Mouse (Mus musculus) thymus, adult 18-20 months (tissue): ENCODE measurements around the gene Arhgdia.
A peak's percentile ranks its signal among the peaks of the same experiment; 100 is the strongest.
"Not testable (repeated sequence)": the region's sequence is repeated elsewhere in the genome, so short reads cannot be mapped to it uniquely, and the experiment has no call there.

ENCODE experiments used
- DNase-seq, 2 experiments: peaks; one replicate each; pipeline ENCODE4 v3.0.0; 2022; ENCODE audit warnings: mixed read lengths in 2 of 2

Gene Arhgdia

GRCm38 (mm10) chr11:120613481-120613972, 32.1 kb upstream of the Arhgdia start:
- no peak for DNase-seq

- DNase-seq: peak in 1 of 2 experiments; percentile 51
Measured at GRCm38 (mm10) chr11:120612763-120613162, 31.3 kb upstream of the Arhgdia start.

- DNase-seq: no peak
Measured at GRCm38 (mm10) chr11:120610477-120611046, 29.1 kb upstream of the Arhgdia start.

DNA sequence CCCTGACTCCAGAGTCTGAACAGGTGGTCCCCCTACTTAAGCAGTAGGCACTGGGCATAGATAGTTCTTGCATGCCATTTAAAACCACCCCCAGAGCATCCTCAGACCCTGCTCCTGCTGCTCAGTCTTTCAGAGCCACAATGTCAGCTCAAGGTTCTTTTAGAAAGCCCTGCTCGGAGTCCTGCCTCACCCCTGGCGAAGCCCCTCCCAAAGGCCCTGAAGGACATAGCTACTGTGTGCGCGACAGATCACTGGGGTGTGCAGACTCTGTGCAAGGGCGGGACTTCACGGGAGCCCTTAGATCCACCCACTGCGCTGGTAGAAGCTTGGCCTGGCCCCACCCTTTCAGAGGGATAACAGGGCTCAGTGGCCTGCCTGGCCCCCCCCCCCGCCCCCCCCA, 27.8 kb upstream of the Arhgdia start:
- no peak for DNase-seq

DNA sequence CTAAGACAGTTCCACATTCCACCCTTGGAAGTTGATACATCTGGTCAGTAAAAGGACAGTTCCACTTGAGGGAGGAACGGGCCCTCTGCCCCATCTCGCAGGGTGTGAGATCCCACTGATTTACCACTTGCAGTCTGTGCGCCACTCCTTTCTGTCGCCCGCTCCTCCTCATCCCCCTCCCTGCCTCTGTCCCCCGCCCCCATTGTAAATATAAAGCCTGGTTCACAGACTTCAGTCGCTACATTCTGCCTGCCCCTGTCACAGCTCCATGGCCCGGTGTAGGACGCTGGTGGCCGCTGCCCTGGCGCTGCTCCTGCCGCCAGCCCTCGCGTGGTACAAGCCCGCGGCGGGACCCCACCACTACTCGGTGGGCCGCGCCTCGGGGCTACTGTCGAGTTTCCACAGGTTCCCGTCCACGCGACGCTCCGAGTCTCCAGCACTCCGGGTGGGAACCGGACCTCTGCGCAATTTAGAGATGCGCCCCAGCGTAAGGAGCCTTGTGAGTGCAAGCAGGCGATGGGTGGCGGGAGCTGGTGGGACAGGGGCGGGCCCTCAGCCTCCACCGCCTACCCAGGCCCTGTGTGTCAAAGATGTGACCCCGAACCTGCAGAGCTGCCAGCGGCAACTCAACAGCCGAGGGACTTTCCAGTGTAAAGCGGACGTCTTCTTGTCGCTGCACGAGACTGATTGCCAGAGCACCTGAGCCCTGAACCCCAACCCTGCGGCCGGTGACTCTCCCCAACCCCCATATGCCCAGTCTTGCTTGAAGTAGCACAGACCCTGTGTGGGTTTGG, 27.0 kb upstream of the Arhgdia start, which contains the start of gene Npb:
Npb (plus strand) TSS at position 237 of the 794 bp plus-strand sequence.
- no peak for DNase-seq

GRCm38 (mm10) chr11:120606764-120607163, 25.3 kb upstream of the Arhgdia start:
- no peak for DNase-seq

DNA sequence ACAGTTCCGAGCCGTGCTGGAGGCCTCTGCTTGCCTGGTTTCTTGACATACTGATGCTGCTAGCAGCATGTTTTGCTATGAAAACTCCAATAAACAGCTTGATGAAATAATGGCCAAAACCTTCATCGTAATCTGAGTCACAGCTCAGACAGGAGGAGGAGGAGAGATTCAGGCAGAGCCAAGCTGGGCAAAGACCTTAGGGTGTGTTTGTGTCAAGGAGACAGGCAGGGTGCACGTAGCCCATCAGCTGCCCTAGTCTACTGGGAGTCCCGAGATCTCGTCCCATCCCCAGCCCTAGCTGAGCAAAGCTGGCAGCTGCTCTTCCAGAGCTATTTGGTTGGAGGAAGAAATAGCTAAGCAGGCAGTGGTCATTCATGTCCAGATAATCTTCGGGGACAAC, 24.2 kb upstream of the Arhgdia start:
- DNase-seq: no peak

DNA sequence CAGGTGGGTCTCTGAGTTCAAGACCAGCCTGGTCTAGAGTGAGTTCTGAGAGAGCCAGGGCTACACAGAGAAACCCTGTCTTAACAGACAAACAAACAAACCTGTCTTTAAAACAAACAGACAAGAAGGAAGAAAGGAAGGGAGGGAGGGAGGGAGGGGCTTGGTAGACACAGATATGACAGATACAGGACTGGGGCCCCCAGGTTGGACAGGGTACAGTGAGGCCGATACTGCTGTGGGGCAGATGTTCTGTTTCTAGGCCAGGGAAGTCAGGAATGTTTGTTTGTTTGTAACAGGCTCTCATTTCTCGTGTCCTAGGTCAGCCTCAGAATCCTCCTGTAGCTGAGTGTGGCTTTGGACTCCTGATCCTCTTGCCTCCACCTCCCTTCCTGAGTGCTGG, 22.1 kb upstream of the Arhgdia start:
- no peak for DNase-seq

- no peak for DNase-seq
Measured at GRCm38 (mm10) chr11:120600716-120601115, 19.3 kb upstream of the Arhgdia start.

- no peak for DNase-seq
Measured at GRCm38 (mm10) chr11:120598990-120599549, 17.6 kb upstream of the Arhgdia start.

DNA sequence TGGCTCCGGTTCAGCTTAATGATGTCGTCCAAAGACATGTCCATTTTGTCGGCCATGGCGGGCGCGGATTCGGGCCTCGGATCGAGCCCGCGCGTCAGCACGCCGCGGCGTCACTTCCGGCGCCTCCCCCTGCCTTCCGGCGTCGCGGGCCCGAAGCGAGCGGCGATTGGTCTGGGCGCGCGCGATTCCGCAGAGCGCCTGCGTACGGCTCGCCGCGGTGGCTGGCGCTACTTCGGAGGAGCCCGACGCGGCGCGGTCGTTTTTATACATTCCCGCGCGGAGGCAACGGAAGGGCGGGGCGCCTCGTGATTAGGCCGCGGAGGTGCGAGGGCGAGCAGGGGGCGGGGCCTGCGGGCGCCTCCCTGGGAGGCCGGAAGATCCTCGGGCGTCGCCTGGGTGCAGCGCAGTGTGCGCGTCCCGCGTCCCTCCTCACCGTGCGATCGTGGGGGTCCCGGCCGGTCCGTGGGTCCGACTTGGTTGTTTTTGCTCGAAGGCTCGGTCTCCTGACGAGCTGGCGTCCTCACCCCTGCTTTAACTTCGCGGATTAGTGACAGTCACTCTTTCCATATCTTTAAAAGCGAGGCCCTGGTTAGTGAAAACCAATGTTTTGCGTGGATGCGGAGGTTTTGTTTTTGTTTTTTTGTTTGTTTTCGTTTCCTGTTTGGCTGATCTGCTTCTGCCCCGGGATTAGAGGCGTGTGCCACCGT, 17.0 kb upstream of the Arhgdia start, which contains the start of the genes Alyref and Anapc11:
Alyref (minus strand) TSS at position 83 of the 707 bp plus-strand sequence.
Anapc11 (plus strand) TSS at position 139 of the 707 bp plus-strand sequence.
- DNase-seq: peak; percentile 88 to 89

DNA sequence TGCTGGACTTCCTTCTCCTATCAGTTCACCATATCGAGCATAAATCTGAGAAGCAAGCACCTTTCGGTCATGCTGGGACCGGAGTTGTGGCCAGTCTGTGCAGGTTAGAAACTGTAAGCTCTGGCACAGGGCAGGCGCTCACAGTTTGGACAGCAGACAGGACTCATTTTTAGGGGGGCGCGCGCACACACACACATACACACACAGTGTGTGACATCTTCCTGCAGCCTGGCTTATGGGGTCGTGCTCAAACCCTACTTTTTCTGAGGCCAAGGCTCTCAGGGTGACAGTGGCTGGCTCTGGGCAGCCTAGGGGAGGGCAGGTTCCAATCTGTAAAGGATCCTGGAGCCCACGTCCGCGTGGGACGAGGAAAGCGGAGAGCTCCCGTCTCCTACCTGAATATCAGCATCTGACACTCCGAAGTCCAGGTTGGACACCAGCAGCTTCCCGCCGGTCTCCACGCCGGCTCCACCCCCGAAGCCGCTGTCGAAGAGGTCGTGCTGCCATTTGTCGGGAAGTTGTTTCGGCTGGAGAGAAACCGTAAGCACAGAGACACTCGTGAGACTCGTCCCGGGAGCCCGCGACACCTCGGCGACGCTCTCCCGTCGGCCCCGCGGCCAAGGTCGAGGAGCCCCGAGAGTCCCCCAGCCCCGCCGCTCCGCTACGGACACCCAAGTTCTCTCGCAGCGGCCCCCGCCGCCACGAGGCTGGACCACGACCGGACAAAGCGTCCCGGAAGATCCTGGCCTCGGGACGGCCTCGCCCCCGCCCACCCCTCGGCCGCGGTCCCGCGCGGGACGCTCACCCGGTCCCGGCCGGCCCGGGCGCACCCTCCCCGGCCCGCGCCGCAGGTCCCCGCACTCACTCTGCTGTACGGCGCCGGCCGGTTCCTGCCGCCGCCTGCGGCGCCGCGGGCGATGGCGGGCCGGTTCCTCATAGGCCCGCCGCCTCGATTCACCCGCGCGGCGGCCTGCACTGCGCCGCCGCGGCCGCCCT, 16.1 kb upstream of the Arhgdia start:
- no peak for DNase-seq

- no peak for DNase-seq
Measured at GRCm38 (mm10) chr11:120588531-120588930, 7.1 kb upstream of the Arhgdia start.

DNA sequence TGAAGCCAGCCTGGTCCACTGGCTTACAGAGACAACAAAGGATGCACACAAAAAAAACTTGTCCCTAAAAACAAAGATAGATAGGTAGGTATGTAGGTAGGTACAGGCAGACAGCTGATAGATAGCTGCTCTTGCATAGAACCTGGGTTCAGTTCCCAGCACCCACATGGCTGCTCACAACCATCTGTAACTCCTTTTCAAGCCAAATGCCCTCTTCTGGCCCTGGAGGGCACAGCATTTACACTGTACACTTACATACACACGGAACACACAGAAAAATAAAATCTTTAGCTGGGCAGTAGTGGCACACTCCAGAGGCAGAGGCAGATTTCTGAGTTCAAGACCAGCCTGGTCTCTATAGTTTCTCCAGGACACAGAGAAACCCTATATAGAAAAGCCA, 2.5 kb upstream of the Arhgdia start:
- DNase-seq: no peak

DNA sequence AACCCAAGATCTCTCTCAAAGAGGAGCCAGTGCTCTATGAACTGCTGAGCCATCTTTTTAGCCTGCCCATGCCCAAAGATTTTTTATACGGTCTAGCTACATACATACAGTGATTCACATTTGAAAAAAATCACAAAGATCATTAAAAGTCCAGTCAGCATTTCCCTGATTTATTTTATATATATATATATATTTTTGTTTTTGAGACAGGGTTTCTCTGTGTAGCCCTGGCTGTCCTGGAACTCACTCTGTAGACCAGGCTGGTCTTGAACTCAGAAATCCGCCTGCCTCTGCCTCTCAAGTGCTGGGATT, 1.5 kb upstream of the Arhgdia start:
- not testable (repeated sequence) for DNase-seq

DNA sequence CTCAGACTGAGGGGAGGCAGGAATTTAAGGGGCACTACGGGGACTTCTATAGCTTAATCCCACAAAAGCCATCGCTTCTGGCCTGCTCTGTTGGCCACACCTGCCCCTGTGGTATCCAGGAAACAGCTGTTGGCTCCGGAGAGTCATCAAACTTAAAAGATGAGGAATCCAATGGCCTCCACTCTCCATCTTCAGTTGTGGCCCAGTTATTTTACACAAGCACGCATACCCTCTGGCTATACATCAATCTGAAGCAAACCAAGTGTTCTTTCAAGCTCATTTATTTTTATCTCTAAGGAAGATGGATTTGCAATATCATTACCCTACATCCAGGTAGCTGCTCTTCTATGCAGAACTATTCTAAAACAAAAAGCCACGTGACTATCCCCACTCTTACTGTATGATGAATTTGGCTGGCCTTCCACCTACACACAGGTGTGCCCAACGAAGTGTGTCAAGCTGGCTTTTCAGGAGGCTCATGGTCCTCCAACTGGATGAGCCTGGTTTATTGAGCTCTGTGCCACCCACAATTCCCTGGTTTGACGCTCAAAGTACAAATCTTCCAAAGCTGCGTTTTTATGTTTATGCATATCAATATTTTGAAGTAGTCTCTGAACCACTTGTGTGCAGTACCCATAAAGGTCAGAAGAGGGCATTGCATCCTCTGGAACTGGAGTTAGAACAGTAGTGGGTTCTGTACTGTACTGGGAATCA, 1.0 kb upstream of the Arhgdia start:
- DNase-seq: peak in 1 of 2 experiments; percentile 34

DNA sequence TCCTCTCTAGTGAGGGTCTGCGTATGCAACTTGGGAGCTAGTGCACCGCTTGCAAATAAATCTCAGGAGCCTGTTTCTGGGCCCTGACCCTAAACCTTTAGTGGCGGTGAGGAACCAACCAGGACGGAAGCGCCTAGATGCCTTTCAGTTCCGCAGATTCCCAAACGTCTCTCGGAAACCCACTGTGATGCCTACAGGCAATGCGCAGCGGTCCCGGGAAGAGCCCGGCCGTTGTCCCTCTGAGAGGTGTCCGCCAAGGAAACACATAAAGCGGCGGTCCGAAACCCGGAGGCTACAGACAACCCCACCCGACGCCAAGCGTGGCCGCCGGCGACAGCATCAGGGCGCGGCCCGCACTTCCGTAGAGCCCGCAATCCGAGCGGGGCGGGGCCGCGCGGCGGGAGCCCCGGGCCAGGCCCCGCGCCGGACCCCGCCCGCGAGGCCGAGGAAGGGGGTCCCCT, 523 bp downstream of the Arhgdia start:
- peak in 1 of 2 experiments; percentile 27 for DNase-seq

- peak in 1 of 2 experiments; percentile 35 for DNase-seq
Measured at GRCm38 (mm10) chr11:120580190-120580589, 1.2 kb downstream of the Arhgdia start.

- DNase-seq: peak; percentile 48 to 75
Measured at GRCm38 (mm10) chr11:120579316-120580107, 1.9 kb downstream of the Arhgdia start.

GRCm38 (mm10) chr11:120578694-120579243, 2.7 kb downstream of the Arhgdia start:
- peak in 1 of 2 experiments; percentile 31 for DNase-seq
